ENCODE assay signal across 20 mouse cellular contexts in genomic region chr16:4235587-4235986, GRCm38 (mm10).
"Had no signal": no experiment of that assay in that cellular context is flagged by ENCODE, and none has a peak within 500 bp of the region (broad histone marks: within the 10 kb centered on the region; RNA-seq: fewer than 3 reads in every experiment).

No protein-coding gene starts in this region.

- H3K9me3 ChIP-seq: intestine, embryonic 15.5 days; kidney, embryonic 15.5 days; lung, embryonic 15.5 days; midbrain, embryonic 12.5 days; midbrain, embryonic 15.5 days; neural tube, embryonic 13.5 days; stomach, embryonic 15.5 days had no signal

- H3K4me1 ChIP-seq: intestine, embryonic 15.5 days; kidney, embryonic 15.5 days; lung, embryonic 15.5 days; midbrain, embryonic 12.5 days; midbrain, embryonic 15.5 days; neural tube, embryonic 13.5 days; stomach, embryonic 15.5 days had no signal

- H3K27ac ChIP-seq: intestine, embryonic 15.5 days; kidney, embryonic 15.5 days; left cerebral cortex, adult 2 months; lung, embryonic 15.5 days; midbrain, embryonic 12.5 days; midbrain, embryonic 15.5 days; neural tube, embryonic 13.5 days; stomach, embryonic 15.5 days had no signal

- H3K36me3 ChIP-seq: intestine, embryonic 15.5 days; kidney, embryonic 15.5 days; lung, embryonic 15.5 days; midbrain, embryonic 12.5 days; midbrain, embryonic 15.5 days; neural tube, embryonic 13.5 days; stomach, embryonic 15.5 days had no signal

- DNase-seq: kidney, adult 11 months; kidney, adult 8-10 months; kidney, postnatal 10 days; kidney, postnatal 36 days; layer of hippocampus, postnatal 36 days; lung, adult 18-20 months; lung, postnatal 10 days; lung, postnatal 4 days; retina, postnatal 1 day; right cerebral cortex, postnatal 25 days; spleen, adult 18-20 months; thymus, postnatal 25 days had no signal

- H3K9ac ChIP-seq: intestine, embryonic 15.5 days; kidney, embryonic 15.5 days; lung, embryonic 15.5 days; midbrain, embryonic 12.5 days; midbrain, embryonic 15.5 days; neural tube, embryonic 13.5 days; stomach, embryonic 15.5 days had no signal

- H3K4me2 ChIP-seq: intestine, embryonic 15.5 days; kidney, embryonic 15.5 days; lung, embryonic 15.5 days; midbrain, embryonic 12.5 days; midbrain, embryonic 15.5 days; neural tube, embryonic 13.5 days; stomach, embryonic 15.5 days had no signal

- ATAC-seq: intestine, embryonic 15.5 days; midbrain, embryonic 15.5 days had no signal

- H3K27me3 ChIP-seq: intestine, embryonic 15.5 days; kidney, embryonic 15.5 days; lung, embryonic 15.5 days; midbrain, embryonic 12.5 days; midbrain, embryonic 15.5 days; neural tube, embryonic 13.5 days; stomach, embryonic 15.5 days had no signal

- H3K4me3 ChIP-seq: intestine, embryonic 15.5 days; kidney, embryonic 15.5 days; left cerebral cortex, adult 2 months; lung, embryonic 15.5 days; midbrain, embryonic 12.5 days; midbrain, embryonic 15.5 days; neural tube, embryonic 13.5 days; stomach, embryonic 15.5 days had no signal
